Mouse (Mus musculus): ENCODE data around the gene Ttll11. TPM values are rescaled to one million over a fixed set of nuclear protein-coding genes. Genes with fewer than 3 reads are reported as not detected.

Ttll11 gene
- 1.3 and 1.4 TPM in 2 replicates for polyA plus RNA-seq (2012)

- TF ChIP-seq GATA1 (IDR thresholded peaks at IDR 0.05; ENCODE audit: low read length), result no peak
These were observed at the start of gene Ttll11 for GRCm38 (mm10) chr2:35979644-35980021. Gene Ttll11, minus strand, starts transcription at chr2:35979913.

DNA sequence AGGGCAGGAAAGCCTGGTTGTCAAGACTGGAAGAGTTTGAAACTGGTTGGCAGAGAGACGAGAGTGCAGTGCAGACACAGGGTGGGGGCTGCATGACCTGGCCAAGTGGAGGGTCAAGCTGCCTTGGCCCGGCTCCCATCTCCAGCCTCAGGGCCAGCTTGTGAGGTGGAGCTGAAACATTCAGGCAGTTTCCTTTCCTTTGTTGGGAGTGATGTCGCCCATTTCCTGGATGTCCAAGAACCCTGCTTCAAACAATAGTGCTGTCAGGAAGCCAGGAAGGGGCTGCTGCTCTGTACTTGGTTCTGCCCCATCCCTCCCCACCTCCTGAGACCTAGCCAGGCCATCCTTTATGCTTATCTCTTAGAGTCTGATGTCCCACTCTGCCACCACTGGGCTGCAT lies 43.6 kb upstream of the Ttll11 start:
- no peak for TF ChIP-seq GATA1 (IDR thresholded peaks at IDR 0.05; ENCODE audit: low read length)

DNA sequence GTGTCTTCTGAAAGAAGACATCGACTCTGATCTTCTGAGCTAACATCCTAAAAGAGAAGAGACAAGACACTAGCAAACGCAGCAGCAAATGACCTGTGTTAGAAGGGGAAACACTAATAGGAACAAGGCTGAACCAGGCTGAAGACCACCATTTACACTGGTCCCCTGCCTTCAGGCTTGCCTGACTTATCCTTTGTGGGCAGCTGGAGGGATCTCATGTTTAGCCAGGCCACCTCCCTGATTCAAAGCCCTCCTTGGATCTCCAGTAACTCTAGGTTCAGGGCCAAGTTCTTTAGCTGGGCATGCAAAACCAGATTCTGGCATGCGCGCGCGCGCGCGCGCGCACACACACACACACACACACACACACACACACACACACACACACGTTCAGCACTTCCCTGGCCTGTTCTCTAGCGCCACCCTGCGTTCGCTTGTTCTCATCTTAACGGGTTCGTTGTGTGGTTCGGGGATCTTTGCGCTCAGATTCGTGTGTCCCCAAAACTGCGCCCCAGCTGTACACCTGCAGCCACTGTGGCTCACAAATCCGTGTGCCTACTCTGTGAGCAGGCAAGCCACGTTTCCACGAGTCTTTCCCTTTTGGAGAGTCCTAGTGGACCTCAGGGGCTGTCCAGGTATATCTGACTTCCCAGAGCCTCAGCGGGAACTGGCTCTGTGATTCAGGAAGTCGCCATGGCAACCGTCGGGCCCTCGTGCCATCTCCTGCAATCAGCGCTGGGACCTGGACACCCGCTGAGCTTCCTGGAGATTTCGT lies 41.9 kb upstream of the Ttll11 start:
- no peak for TF ChIP-seq GATA1 (IDR thresholded peaks at IDR 0.05; ENCODE audit: low read length)

DNA sequence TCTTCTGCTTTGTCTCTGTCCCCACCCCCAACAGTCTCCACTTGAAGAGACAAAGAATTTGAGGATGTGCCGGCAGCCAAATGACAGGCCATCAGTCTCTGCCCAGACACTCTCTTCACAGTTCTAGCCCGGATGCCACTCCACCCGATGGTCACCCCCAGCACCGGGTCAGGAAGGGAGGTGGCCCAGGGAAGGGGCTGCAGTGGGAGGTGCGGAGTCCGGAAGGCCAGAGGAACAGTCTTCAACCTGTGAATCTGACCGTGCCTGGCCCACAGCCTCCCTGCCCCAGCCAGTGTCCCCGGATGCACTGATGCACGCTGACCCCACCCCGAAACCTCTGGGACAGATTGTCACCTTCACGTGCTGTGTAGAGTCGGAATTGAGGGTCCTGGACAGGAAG lies 33.3 kb upstream of the Ttll11 start:
- no peak for TF ChIP-seq GATA1 (IDR thresholded peaks at IDR 0.05; ENCODE audit: low read length)

- TF ChIP-seq GATA1 (IDR thresholded peaks at IDR 0.05; ENCODE audit: low read length), result no peak
These were observed 31.7 kb upstream of the Ttll11 start for GRCm38 (mm10) chr2:36011331-36011825.

- TF ChIP-seq GATA1 (IDR thresholded peaks at IDR 0.05; ENCODE audit: low read length), result no peak
These were observed 30.9 kb upstream of the Ttll11 start for GRCm38 (mm10) chr2:36010579-36010978.

GRCm38 (mm10) chr2:36009386-36009785 lies 29.7 kb upstream of the Ttll11 start:
- no peak for TF ChIP-seq GATA1 (IDR thresholded peaks at IDR 0.05; ENCODE audit: low read length)

GRCm38 (mm10) chr2:36008071-36008470 lies 28.4 kb upstream of the Ttll11 start:
- TF ChIP-seq GATA1 (IDR thresholded peaks at IDR 0.05; ENCODE audit: low read length), result no peak

GRCm38 (mm10) chr2:36002188-36002587 lies 22.5 kb upstream of the Ttll11 start:
- TF ChIP-seq GATA1 (IDR thresholded peaks at IDR 0.05; ENCODE audit: low read length), result no peak

DNA sequence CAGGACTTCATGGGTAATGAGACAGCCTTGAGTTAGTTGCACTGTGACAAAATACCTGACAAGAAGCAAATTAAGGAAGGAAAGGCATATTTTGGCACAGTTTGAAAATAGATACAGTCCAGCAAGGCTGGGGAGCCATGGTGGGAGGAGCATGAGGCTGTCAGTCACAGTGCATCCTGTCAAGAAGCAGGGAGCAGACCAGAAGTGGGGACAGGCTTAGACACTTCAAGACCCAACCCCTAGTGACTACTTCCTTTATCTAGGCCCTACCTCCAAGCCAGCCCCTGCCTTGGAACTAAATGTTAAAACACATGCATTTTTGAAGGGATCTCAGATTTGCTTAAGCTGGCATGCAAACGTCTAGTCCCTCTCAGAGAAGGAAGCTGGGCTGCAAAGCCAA lies 20.7 kb upstream of the Ttll11 start:
- no peak for TF ChIP-seq GATA1 (IDR thresholded peaks at IDR 0.05; ENCODE audit: low read length)

- TF ChIP-seq GATA1 (IDR thresholded peaks at IDR 0.05; ENCODE audit: low read length), result no peak
These were observed 19.5 kb upstream of the Ttll11 start for GRCm38 (mm10) chr2:35999212-35999611.

GRCm38 (mm10) chr2:35998416-35998815 lies 18.7 kb upstream of the Ttll11 start:
- no peak for TF ChIP-seq GATA1 (IDR thresholded peaks at IDR 0.05; ENCODE audit: low read length)

GRCm38 (mm10) chr2:35996753-35997152 lies 17.0 kb upstream of the Ttll11 start:
- no peak for TF ChIP-seq GATA1 (IDR thresholded peaks at IDR 0.05; ENCODE audit: low read length)

- TF ChIP-seq GATA1 (IDR thresholded peaks at IDR 0.05; ENCODE audit: low read length), result no peak
These were observed 14.6 kb upstream of the Ttll11 start for GRCm38 (mm10) chr2:35994303-35994702.

DNA sequence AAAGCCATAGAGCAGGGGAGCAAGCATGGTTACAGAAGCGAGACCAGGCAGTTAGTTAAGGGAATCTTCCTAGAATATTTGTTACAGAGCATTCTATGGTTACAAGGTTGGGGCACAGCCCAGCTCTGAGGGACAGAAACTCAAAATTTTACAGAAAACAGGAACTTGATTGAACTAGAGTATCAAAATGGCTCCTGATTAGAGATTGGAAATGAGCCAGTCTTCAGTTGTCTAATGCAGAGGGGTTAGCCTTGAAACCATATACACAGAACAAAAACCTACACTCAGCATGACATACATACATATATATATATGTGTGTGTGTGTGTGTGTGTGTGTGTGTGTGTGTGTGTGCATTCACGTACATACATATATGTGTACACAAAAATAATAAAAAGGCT lies 13.8 kb upstream of the Ttll11 start:
- TF ChIP-seq GATA1 (IDR thresholded peaks at IDR 0.05; ENCODE audit: low read length), result no peak

DNA sequence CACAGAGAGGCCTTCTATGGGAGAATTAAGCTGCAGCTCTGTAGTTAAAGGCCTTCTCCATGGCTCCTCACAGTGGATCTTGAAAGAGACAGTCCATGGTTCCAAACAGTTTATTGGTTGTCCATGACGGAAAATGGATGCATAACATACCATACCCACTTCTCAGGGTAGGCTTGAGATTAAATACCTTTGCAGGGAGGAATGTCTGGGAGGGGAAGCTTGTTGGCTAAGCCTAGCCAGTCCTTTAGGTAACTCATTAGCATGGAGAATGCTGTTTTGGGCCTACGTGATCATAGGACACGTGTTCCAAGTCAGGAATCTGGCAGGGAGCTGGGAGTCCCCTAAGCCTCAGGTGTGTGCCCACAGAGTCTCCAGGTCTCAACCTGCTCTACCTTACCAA lies 12.5 kb upstream of the Ttll11 start:
- no peak for TF ChIP-seq GATA1 (IDR thresholded peaks at IDR 0.05; ENCODE audit: low read length)

GRCm38 (mm10) chr2:35983869-35984268 lies 4.2 kb upstream of the Ttll11 start:
- no peak for TF ChIP-seq GATA1 (IDR thresholded peaks at IDR 0.05; ENCODE audit: low read length)

Data from G1E-ER4 (cell line).